ENCODE assay signal across 39 mouse cellular contexts in the genomic region with DNA sequence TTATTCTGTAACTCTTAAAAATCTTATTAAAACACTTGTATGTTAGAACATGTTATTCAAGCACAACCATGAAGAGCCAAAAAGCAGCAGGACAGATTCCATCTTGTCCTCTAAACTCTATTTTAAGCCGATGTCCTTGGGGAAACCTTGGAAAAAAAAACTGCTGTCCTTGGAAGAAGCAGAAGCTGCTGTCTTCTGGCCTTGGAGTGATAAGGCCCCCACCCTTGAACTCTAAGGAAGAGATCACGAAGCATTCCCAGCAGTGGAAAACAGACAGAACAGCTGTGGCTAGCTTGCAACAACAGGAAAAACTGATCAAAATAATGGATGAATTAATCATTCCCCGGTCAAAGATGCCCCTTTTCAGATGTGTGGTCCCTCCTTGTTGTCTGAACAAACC. TPM values are rescaled to one million over a fixed set of nuclear protein-coding genes. Genes with fewer than 3 reads are reported as not detected.
DNase-seq lines count a peak whose midpoint lies in the region; ATAC-seq and TF ChIP-seq lines count a peak whose summit lies in the region.
"Had no signal": no experiment of that assay in that cellular context is flagged by ENCODE, and none has a peak within 500 bp of the region (broad histone marks: within the 10 kb centered on the region; RNA-seq: fewer than 3 reads in every experiment).

No protein-coding gene starts in this region.

- no peaks in the 10 kb centered on the region for H3K27me3 ChIP-seq in heart, embryonic 12.5 days (replicated peaks)
- no peaks in the 10 kb centered on the region for H3K27me3 ChIP-seq in ES-Bruce4 (ENCODE audit: control insufficient read depth, insufficient read depth, low read length, poor library complexity, severe bottlenecking)
- H3K27me3 ChIP-seq in midbrain, embryonic 14.5 days (ENCODE audit: control insufficient read depth, insufficient read depth, low read length) = no peaks in the 10 kb centered on the region
- H3K27me3 ChIP-seq: CH12.LX; embryonic facial prominence, embryonic 13.5 days; forebrain, embryonic 13.5 days; heart, embryonic 13.5 days; hindbrain, embryonic 13.5 days had no signal

- no peak for TF ChIP-seq POLR2A in ES-Bruce4 (IDR thresholded peaks at IDR 0.05; ENCODE audit: insufficient read depth, low read length)

- peaks cover 32% of the 10 kb centered on the region for H3K36me3 ChIP-seq in heart, embryonic 12.5 days
- peaks cover 22% of the 10 kb centered on the region for H3K36me3 ChIP-seq in ES-Bruce4 (ENCODE audit: control insufficient read depth, insufficient read depth, low read length, poor library complexity, severe bottlenecking)
- H3K36me3 ChIP-seq in ES-E14 (ENCODE audit: control insufficient read depth, insufficient read depth, low read length, poor library complexity, severe bottlenecking) = peaks cover 2% of the 10 kb centered on the region
- H3K36me3 ChIP-seq in midbrain, embryonic 14.5 days (ENCODE audit: control insufficient read depth, insufficient read depth, low read length) = peaks cover 15% of the 10 kb centered on the region; the same call in 1 of the 2 replicates

- 69% methylated on average over 3 of the region's 3 CpGs for WGBS in heart, embryonic 12.5 days
- 90% methylated on average over 3 of the region's 3 CpGs for WGBS in midbrain, embryonic 14.5 days

- H3K9me3 ChIP-seq in heart, embryonic 12.5 days (replicated peaks) = no peaks in the 10 kb centered on the region
- H3K9me3 ChIP-seq in ES-Bruce4 (replicated peaks; ENCODE audit: control insufficient read depth, insufficient read depth, low read length, poor library complexity, severe bottlenecking) (peaks cover 4% of the 10 kb centered on the region; the same call in 1 of the 2 replicates), ES-E14 (ENCODE audit: control insufficient read depth, insufficient read depth, low read depth, low read length) (no peaks in the 10 kb centered on the region)
- H3K9me3 ChIP-seq in midbrain, embryonic 14.5 days (ENCODE audit: control insufficient read depth, low read length) = no peaks in the 10 kb centered on the region
- H3K9me3 ChIP-seq: embryonic facial prominence, embryonic 10.5 days; embryonic facial prominence, embryonic 13.5 days; forebrain, embryonic 10.5 days; forebrain, embryonic 13.5 days; G1E; heart, embryonic 13.5 days; hindbrain, embryonic 13.5 days had no signal

- no peak overlapping the region for H3K4me3 ChIP-seq in heart, embryonic 12.5 days
- H3K4me3 ChIP-seq in ES-Bruce4 (ENCODE audit: low read depth, low read length) (no peak overlapping the region), ES-E14 (ENCODE audit: insufficient read depth in 1 of 2, low read depth in 1 of 2, low read length in 2 of 2, poor library complexity in 1 of 2, severe bottlenecking in 1 of 2) (no peak overlapping the region)
- H3K4me3 ChIP-seq in midbrain, embryonic 14.5 days (replicated peaks; ENCODE audit: low read depth, low read length) = no peak overlapping the region
- H3K4me3 ChIP-seq: embryonic facial prominence, embryonic 10.5 days; embryonic facial prominence, embryonic 13.5 days; erythroblast, embryonic 14.5 days; forebrain, embryonic 10.5 days; forebrain, embryonic 13.5 days; heart, embryonic 13.5 days; hindbrain, embryonic 13.5 days had no signal

- in situ Hi-C loops in ES-E14 (cut with MboI; ENCODE audit: low sequenced_read_pairs in 2 of 2, unreplicated experiment in 2 of 2) = no loop called here

- no peak for ATAC-seq in heart, embryonic 12.5 days (ENCODE audit: insufficient number of reproducible peaks, low FRiP score)
- ATAC-seq in midbrain, embryonic 14.5 days (ENCODE audit: low FRiP score, low TSS enrichment) = no peak
- ATAC-seq: activated CD4-positive, CD25-positive, alpha-beta regulatory T cell, adult 4 months; forebrain, embryonic 13.5 days; forebrain, embryonic 16.5 days; hindbrain, postnatal 0 days; inflammation-experienced regulatory T-cells, adult 6 months; intestine, embryonic 16.5 days; Patski had no signal

- TF ChIP-seq CTCF in ES-Bruce4 (IDR thresholded peaks at IDR 0.05; ENCODE audit: low read depth, low read length) = no peak

- no peak overlapping the region for H3K4me2 ChIP-seq in heart, embryonic 12.5 days
- no peak overlapping the region for H3K4me2 ChIP-seq in midbrain, embryonic 14.5 days (ENCODE audit: low read length)
- H3K4me2 ChIP-seq: embryonic facial prominence, embryonic 13.5 days; forebrain, embryonic 13.5 days; heart, embryonic 13.5 days; hindbrain, embryonic 13.5 days had no signal

- no peak overlapping the region for H3K27ac ChIP-seq in heart, embryonic 12.5 days (ENCODE audit: poor library complexity, severe bottlenecking)
- H3K27ac ChIP-seq in ES-Bruce4 (ENCODE audit: insufficient read depth, low read length) = peak overlapping the region; percentile 99
- H3K27ac ChIP-seq in ES-E14 (ENCODE audit: insufficient read depth, low read depth, low read length, poor library complexity, severe bottlenecking) = peak overlapping the region; percentile 97; the same call in 1 of the 2 replicates
- no peak overlapping the region for H3K27ac ChIP-seq in midbrain, embryonic 14.5 days (replicated peaks; ENCODE audit: low read depth, low read length)
- H3K27ac ChIP-seq: embryonic facial prominence, embryonic 10.5 days; embryonic facial prominence, embryonic 13.5 days; forebrain, embryonic 10.5 days; forebrain, embryonic 13.5 days; heart, embryonic 13.5 days; hindbrain, embryonic 13.5 days; hindbrain, postnatal 0 days had no signal

- DNase-seq in adrenal gland, adult 2 months = peak; percentile 7
- no peak for DNase-seq in adrenal gland, postnatal 25 days
- peak; percentile 5 to 27 for DNase-seq in heart, adult 18-20 months
- DNase-seq in ES-E14 (ENCODE audit: low read depth, low spot score) = no peak
- DNase-seq in midbrain, embryonic 14.5 days = no peak
- DNase-seq in layer of hippocampus, adult 8-10 months (ENCODE audit: low spot score in 2 of 2) = no peak
- DNase-seq: B cell, adult 2 months; cerebellum, adult 11-12 months; cerebellum, adult 8-10 months; cerebellum, postnatal 10 days; cerebellum, postnatal 36 days; embryo, embryonic 11 days; gastrocnemius, postnatal 10 days; gastrocnemius, postnatal 36 days; heart, postnatal 14 days; kidney, adult 18-20 months; kidney, adult 9 months had no signal

- 0 out of 2 replicates have a peak, but pooled peaks have one; percentile 5 for TF ChIP-seq EP300 in ES-Bruce4 (IDR thresholded peaks at IDR 0.05; ENCODE audit: insufficient read depth, low read depth, low read length)

- no peak overlapping the region for H3K9ac ChIP-seq in heart, embryonic 12.5 days
- H3K9ac ChIP-seq in ES-Bruce4 (ENCODE audit: low read depth, poor library complexity, severe bottlenecking) = no peak overlapping the region
- no peak overlapping the region for H3K9ac ChIP-seq in ES-E14 (ENCODE audit: insufficient read depth, low read depth, low read length, poor library complexity, severe bottlenecking)
- no peak overlapping the region for H3K9ac ChIP-seq in midbrain, embryonic 14.5 days (replicated peaks; ENCODE audit: low read length)
- H3K9ac ChIP-seq: embryonic facial prominence, embryonic 13.5 days; forebrain, embryonic 13.5 days; heart, embryonic 13.5 days; hindbrain, embryonic 13.5 days had no signal

- no peaks in the 10 kb centered on the region for H3K4me1 ChIP-seq in heart, embryonic 12.5 days (replicated peaks)
- H3K4me1 ChIP-seq in ES-Bruce4 (ENCODE audit: control insufficient read depth, insufficient read depth, low read length) (peaks cover 3% of the 10 kb centered on the region), ES-E14 (ENCODE audit: control insufficient read depth in 2 of 2, insufficient read depth in 2 of 2, low read length in 2 of 2, poor library complexity in 1 of 2) (peaks cover 13 to 26% of the 10 kb centered on the region in 2 experiments)
- no peaks in the 10 kb centered on the region for H3K4me1 ChIP-seq in midbrain, embryonic 14.5 days (ENCODE audit: control insufficient read depth, insufficient read depth, low read length)
- H3K4me1 ChIP-seq: embryonic facial prominence, embryonic 10.5 days; embryonic facial prominence, embryonic 13.5 days; forebrain, embryonic 10.5 days; forebrain, embryonic 13.5 days; heart, embryonic 13.5 days; hindbrain, embryonic 13.5 days had no signal

TF ChIP-seq in ES-E14, 5 proteins besides CTCF, POLR2A, EP300 and RAD21:
- TF ChIP-seq ZNF384 (IDR thresholded peaks at IDR 0.05; ENCODE audit: low read depth, low read length) (peak; percentile 81), ZC3H11A (IDR thresholded peaks at IDR 0.05; ENCODE audit: borderline replicate concordance, low read depth, low read length) (no peak)
TF ChIP-seq in ES-E14: peak in this region for 1.

RNA-seq across cellular contexts. Expression of gene F13b, which starts 5.3 kb away (rescaled TPM):
- total RNA-seq in adrenal gland, adult 2 months (2021) = under 1 TPM in 1 of 2 experiments, not detected in 1; 0.37 TPM
- polyA plus RNA-seq in adrenal gland, adult 2 months (2012; rRNA removed) = 0.03 TPM in 1 of 2 replicates, not detected in the other
- 3.2 TPM in 1 of 2 replicates, not detected in the other for total RNA-seq in adrenal gland, postnatal 25 days (2021)
- not detected for total RNA-seq in heart, adult 18-20 months (2021)
- 0.06 TPM in 1 of 2 replicates, not detected in the other for polyA plus RNA-seq in heart, embryonic 12.5 days (2016; fragmentation: Nextera tagmentation; extraction: Ambion mirVana)
- polyA plus RNA-seq in ES-Bruce4 (2011; ENCODE audit: insufficient read depth, insufficient read length, low read depth, missing spikeins) = not detected in 2 replicates
- total RNA-seq in ES-E14 (2012; rRNA removed) = 0.26 TPM in 1 of 2 replicates, not detected in the other
- polyA plus RNA-seq in midbrain, embryonic 14.5 days (2014; fragmentation: Nextera tagmentation; extraction: Ambion mirVana) = not detected in 2 replicates
- total RNA-seq in layer of hippocampus, adult 8-10 months (2022) = not detected
- total RNA-seq: CH12.LX; G1E; gastrocnemius, postnatal 10 days; gastrocnemius, postnatal 36 days; granulocyte monocyte progenitor cell, adult 5-6 weeks; heart, postnatal 14 days; hematopoietic stem cell, adult 5-6 weeks; hindbrain, postnatal 0 days had no signal
- polyA plus RNA-seq: activated CD4-positive, CD25-positive, alpha-beta regulatory T cell, adult 4 months; brain, embryonic 14.5 days; cortical plate, adult 2 months; embryonic facial prominence, embryonic 10.5 days; embryonic facial prominence, embryonic 13.5 days; erythroblast, embryonic 14.5 days; forebrain, embryonic 10.5 days; forebrain, embryonic 13.5 days; forebrain, embryonic 16.5 days; G1E; heart, embryonic 13.5 days; heart, embryonic 16.5 days; hindbrain, embryonic 13.5 days; hindbrain, postnatal 0 days; inflammation-experienced regulatory T-cells, adult 6 months; Patski had no signal

RNA-seq across cellular contexts. Expression of gene Aspm, which starts 41.6 kb away (rescaled TPM):
- total RNA-seq in adrenal gland, adult 2 months (2021) = 1 to 10 TPM in 1 of 2 experiments, under 1 TPM in 1; 0.83 to 1.8 TPM
- polyA plus RNA-seq in adrenal gland, adult 2 months (2012; rRNA removed) = 0.10 and 0.15 TPM in 2 replicates
- total RNA-seq in adrenal gland, postnatal 25 days (2021) = 3.5 and 5.5 TPM in 2 replicates
- total RNA-seq in heart, adult 18-20 months (2021) = under 1 TPM; 0.35 to 0.36 TPM
- polyA plus RNA-seq in heart, embryonic 12.5 days (2016; fragmentation: Nextera tagmentation; extraction: Ambion mirVana) = 18.0 and 18.4 TPM in 2 replicates
- polyA plus RNA-seq in ES-Bruce4 (2011; ENCODE audit: insufficient read depth, insufficient read length, low read depth, missing spikeins) = 53.5 and 56.7 TPM in 2 replicates
- 42.8 and 51.5 TPM in 2 replicates for total RNA-seq in ES-E14 (2012; rRNA removed)
- polyA plus RNA-seq in midbrain, embryonic 14.5 days (2014; fragmentation: Nextera tagmentation; extraction: Ambion mirVana) = 2.6 and 6.1 TPM in 2 replicates
- under 1 TPM; 0.26 to 0.96 (median 0.28) TPM for total RNA-seq in layer of hippocampus, adult 8-10 months (2022)

Comparison
In these comparisons a context has a peak if more than half of its experiments do, and no peak if none do; other contexts are left out.
1. DNase-seq: peak in adrenal gland, adult 2 months (single experiment) and heart, adult 18-20 months (2 of 2); none in adrenal gland, postnatal 25 days (single experiment), ES-E14 (single experiment), midbrain, embryonic 14.5 days (single experiment) and layer of hippocampus, adult 8-10 months (0 of 2).
2. H3K27ac ChIP-seq: peak in ES-Bruce4 (single experiment) and ES-E14 (single experiment); none in heart, embryonic 12.5 days (single experiment) and midbrain, embryonic 14.5 days (single experiment).